Mouse (Mus musculus) G1E (cell line): ENCODE measurements around the gene Cox7a2l. TPM values are rescaled to one million over a fixed set of nuclear protein-coding genes. Genes with fewer than 3 reads are reported as not detected.

ENCODE experiments used
- ATAC-seq: 2 replicates; pipeline ENCODE4 v1.8.0; 2016; ENCODE audit warnings: mild to moderate bottlenecking; ENCODE audit not compliant: insufficient number of reproducible peaks, poor library complexity, low FRiP score, severe bottlenecking; ENCODE audit errors: extremely low read depth
- DNase-seq: peaks from one replicate; pipeline ENCODE4 v3.0.0; 2012; ENCODE audit warnings: low spot score
- H3K27me3 ChIP-seq: 2 replicates; pipeline ENCODE4 v1.6.1; 2012; ENCODE audit warnings: mild to moderate bottlenecking, low read length, inconsistent platforms; ENCODE audit not compliant: insufficient read depth
- H3K36me3 ChIP-seq: replicated peaks from 2 replicates; pipeline ENCODE3; 2012; ENCODE audit warnings: mild to moderate bottlenecking, inconsistent platforms
- H3K4me1 ChIP-seq: 2 replicates; pipeline ENCODE4 v1.6.1; 2012; ENCODE audit warnings: low read depth, low read length, inconsistent platforms, mixed read lengths; ENCODE audit not compliant: insufficient read depth
- H3K4me3 ChIP-seq: 2 replicates; pipeline ENCODE4 v1.5.1; 2012; ENCODE audit warnings: low read depth, mild to moderate bottlenecking, inconsistent platforms, low read length, moderate library complexity, mixed read lengths
- H3K9me3 ChIP-seq: replicated peaks from 2 replicates; pipeline ENCODE4 v1.6.1; 2012; ENCODE audit warnings: inconsistent platforms
- CTCF ChIP-seq: IDR thresholded peaks from 2 replicates; pipeline ENCODE4 v1.5.1; 2012; ENCODE audit warnings: low read depth, low read length, inconsistent platforms, mixed read lengths
- GATA1 ChIP-seq: IDR thresholded peaks from 2 replicates; pipeline ENCODE4 v1.6.1; 2012; ENCODE audit warnings: borderline replicate concordance, low read length, inconsistent platforms, mixed read lengths
- GATA2 ChIP-seq: IDR thresholded peaks from 2 replicates; pipeline ENCODE4 v1.6.1; 2012; ENCODE audit warnings: low read depth, low read length, inconsistent platforms, borderline replicate concordance
- POLR2AphosphoS5 ChIP-seq: IDR thresholded peaks from 2 replicates; pipeline ENCODE4 v1.6.1; 2012; ENCODE audit warnings: low read depth, low read length, inconsistent platforms; ENCODE audit not compliant: insufficient replicate concordance
- TAL1 ChIP-seq: conservative IDR thresholded peaks from 2 replicates; pipeline ENCODE4 v1.6.1; 2012; ENCODE audit warnings: low read depth, low read length, inconsistent platforms, mixed read lengths
- polyA plus RNA-seq: library from polyadenylated mRNA; stranded (reverse); fragments of >175 nt; gene quantifications from 2 replicates; pipeline ENCODE4 v1.2.3, GENCODE M21; 2012
- total RNA-seq, 2 experiments: library from RNA; stranded (forward) in 1 of 2; stranded (reverse) in 1 of 2; fragments of 200-1000 nt in 1 of 2; fragments of >200 nt in 1 of 2; fragmentation: Nextera tagmentation in 1 of 2; gene quantifications; 2 replicates each; pipeline ENCODE4 v1.2.3; 2014 to 2017

Cox7a2l gene
- total and polyA plus RNA-seq, 3 experiments, result 41.3 to 209 (median 140) TPM

DNA sequence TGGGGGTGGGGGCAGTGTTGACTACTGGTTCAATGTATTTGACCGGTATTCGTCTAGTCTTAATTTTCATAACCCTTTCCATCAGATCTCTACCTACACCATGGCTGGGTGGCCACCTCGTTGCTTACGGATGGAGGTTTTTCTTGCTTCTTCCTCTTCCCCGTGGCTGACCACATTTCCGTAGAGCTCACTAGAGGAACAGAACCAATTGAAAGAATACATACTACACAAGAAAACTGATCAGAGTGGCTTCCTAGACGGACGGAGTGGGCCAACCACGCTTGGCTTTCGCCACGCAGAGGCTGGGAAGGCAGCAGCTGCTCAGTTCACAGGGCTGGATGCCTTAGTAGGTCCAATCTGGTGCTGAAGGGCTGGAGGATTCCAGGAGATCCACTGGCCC is 38.7 kb upstream of the Cox7a2l start:
- H3K27me3 ChIP-seq, result no peaks in the 10 kb centered on the region
- DNase-seq (no peak), ATAC-seq (no peak)
- no peaks in the 10 kb centered on the region for H3K36me3 ChIP-seq
- H3K4me1 ChIP-seq, result peaks cover 5% of the 10 kb centered on the region
- no peaks in the 10 kb centered on the region for H3K9me3 ChIP-seq
- H3K4me3 ChIP-seq, result no peak overlapping the region
- TF ChIP-seq CTCF, result no peak

DNA sequence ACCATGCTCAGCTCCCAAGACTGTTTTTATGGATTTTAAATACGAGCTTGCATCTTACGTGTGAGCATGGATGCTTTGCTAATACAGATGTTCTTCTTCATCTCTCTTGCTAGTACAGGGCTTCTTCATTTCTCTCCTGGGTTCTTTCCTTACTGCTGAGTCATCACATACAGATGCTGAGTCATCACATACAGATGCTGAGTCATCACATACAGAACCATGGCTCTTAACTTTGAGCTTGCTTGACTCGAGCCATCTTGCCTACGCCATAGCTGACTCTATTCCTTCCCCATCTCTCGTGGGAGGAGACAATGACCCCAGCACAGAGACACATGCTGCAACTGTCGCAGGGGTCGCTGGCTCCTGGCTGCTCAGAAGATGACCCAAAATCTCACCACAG is 37.9 kb upstream of the Cox7a2l start:
- TF ChIP-seq TAL1 (no peak), GATA1 (no peak), POLR2AphosphoS5 (no peak), GATA2 (no peak), CTCF (no peak)
- DNase-seq (no peak), ATAC-seq (no peak)
- no peaks in the 10 kb centered on the region for H3K27me3 ChIP-seq
- peaks cover 5% of the 10 kb centered on the region for H3K4me1 ChIP-seq
- no peaks in the 10 kb centered on the region for H3K36me3 ChIP-seq
- H3K9me3 ChIP-seq, result no peaks in the 10 kb centered on the region
- no peak overlapping the region for H3K4me3 ChIP-seq

DNA sequence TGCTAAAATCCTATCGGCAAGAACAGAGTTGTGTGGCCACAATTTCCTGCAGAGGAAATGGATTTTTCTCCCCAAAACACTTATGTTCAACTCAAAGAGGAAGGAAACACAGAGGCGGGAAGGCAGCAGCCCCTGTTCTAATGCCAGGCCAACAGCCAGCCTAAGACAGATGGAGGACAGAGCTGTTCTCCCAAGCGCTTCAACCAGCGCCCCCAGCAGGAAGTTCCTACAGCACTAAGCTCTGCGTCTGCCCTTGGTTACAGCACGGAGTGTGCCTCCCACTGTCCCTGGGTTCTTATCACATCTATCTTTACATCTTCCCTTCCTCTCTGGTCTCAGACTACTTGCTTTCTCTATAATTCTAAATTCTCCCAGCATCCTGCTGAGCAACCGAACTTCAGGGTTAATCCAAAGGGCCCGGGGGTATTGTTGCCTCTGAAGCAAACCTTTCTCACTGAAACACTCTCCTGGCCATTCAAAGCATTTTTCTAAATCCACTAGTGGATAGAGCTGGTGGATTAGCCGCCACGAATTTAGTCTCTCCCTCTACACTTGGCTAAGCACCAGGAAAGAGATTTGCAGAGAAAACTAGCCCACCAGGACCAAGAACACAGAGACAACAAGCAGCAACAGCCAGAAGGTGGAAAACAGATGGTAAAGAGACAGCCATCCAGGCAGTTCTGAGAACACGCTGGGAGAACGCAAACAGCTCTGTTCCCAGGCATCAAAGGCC is 31.5 kb upstream of the Cox7a2l start:
- TF ChIP-seq GATA2 (no peak), TAL1 (no peak), POLR2AphosphoS5 (no peak), CTCF (no peak), GATA1 (no peak)
- Histone ChIP-seq H3K4me3 (no peak overlapping the region), H3K9me3 (no peaks in the 10 kb centered on the region), H3K4me1 (no peaks in the 10 kb centered on the region), H3K27me3 (peaks cover 14% of the 10 kb centered on the region), H3K36me3 (no peaks in the 10 kb centered on the region)
- ATAC-seq (no peak), DNase-seq (no peak)

DNA sequence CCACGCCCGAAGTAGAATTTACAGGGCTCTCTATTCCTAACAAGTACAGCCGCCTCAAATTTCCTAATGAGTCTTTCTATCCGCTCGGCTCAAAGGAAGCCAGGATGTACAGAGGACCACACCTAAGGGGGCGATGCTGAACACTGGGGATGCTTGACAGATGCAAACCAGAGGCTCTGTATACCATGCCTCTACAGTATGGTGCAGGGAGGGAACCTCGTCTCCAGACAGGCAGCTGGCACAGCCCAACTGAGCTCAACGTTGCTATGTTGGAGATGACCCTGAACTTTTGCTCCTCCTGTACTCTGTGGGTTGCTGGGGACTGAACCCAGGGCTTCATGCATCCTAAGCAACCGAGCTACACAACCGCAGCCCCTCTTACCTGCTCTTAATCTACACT is 30.0 kb upstream of the Cox7a2l start:
- Histone ChIP-seq H3K9me3 (no peaks in the 10 kb centered on the region), H3K4me3 (no peak overlapping the region), H3K36me3 (no peaks in the 10 kb centered on the region), H3K4me1 (no peaks in the 10 kb centered on the region), H3K27me3 (peaks cover 14% of the 10 kb centered on the region)
- ATAC-seq (no peak), DNase-seq (no peak)
- TF ChIP-seq TAL1 (no peak), GATA1 (no peak), CTCF (no peak), POLR2AphosphoS5 (no peak), GATA2 (no peak)

DNA sequence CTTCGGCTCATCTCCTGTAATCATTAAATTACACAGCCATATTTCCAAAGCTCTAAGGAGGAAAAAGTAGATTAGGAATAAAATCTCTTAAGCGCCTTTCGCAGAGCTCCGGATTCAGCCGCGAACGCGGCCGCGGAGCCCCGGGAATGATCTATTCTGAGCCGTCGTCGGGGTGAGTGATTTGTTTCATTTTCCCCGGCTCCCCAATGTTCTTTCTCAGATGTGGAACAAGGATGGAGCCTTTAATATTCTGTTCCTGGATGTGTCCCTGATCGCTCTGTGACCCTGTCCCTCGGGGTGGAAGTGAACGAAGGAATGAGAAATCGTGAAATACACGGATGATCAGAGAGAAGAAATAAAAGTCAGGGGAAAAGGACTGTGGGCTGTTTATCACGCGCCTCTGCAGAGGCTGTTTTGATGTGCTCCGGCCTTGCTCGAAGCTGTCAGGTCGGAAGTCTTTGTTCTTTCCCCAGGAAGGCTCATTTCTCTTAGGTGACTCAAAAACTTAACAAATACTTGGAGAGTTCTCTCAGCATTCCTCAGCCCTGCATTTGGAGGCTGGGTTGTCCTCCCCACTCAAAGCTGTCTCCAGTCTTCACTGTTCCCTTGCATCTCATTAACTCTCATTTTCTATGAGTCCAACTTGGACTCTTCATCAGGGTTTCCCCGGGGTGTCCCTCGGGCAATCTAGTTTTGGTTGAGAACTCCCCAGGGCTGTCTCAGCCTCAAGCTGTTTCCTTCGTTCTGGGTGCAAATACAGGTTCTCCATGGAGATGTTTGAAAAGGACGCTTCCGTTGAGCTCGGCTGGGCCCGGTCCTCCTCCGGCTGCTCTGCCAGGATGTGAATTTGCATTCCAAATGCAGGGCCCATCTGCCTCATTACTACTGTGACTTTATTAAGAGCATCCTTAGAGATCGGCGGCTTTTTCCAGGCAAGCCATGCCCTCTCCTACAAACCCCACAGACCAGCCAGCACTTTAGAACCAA is 28.9 kb upstream of the Cox7a2l start:
- Histone ChIP-seq H3K9me3 (no peaks in the 10 kb centered on the region), H3K36me3 (no peaks in the 10 kb centered on the region), H3K4me3 (no peak overlapping the region), H3K4me1 (no peaks in the 10 kb centered on the region), H3K27me3 (peaks cover 22% of the 10 kb centered on the region)
- TF ChIP-seq POLR2AphosphoS5 (no peak), GATA1 (no peak), TAL1 (no peak), GATA2 (no peak), CTCF (no peak)
- ATAC-seq (no peak), DNase-seq (no peak)

DNA sequence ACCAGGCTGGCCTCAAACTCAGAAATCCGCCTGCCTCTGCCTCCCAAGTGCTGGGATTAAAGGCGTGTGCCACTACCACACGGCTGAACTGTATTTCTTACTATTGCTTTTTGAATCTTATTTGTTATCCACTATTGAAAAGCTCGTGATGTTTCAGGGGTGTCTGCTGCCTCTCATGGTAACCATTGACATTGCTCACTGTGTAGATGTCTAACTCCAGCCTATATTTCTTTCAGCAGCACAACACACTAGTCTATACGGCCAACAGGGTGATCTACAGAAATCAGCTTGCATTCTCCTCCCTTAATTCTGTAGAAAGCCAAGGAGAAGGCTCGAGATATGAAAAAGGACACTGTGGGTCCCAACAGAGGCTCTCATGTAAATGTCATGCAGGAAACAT is 28.1 kb upstream of the Cox7a2l start:
- no peaks in the 10 kb centered on the region for H3K36me3 ChIP-seq
- H3K9me3 ChIP-seq, result no peaks in the 10 kb centered on the region
- H3K4me1 ChIP-seq, result no peaks in the 10 kb centered on the region
- ATAC-seq (no peak), DNase-seq (no peak)
- H3K27me3 ChIP-seq, result peaks cover 28% of the 10 kb centered on the region
- TF ChIP-seq GATA1 (no peak), POLR2AphosphoS5 (no peak), TAL1 (no peak), CTCF (no peak), GATA2 (no peak)
- no peak overlapping the region for H3K4me3 ChIP-seq
